ENCODE assay signal across 20 mouse cellular contexts in the genomic region with DNA sequence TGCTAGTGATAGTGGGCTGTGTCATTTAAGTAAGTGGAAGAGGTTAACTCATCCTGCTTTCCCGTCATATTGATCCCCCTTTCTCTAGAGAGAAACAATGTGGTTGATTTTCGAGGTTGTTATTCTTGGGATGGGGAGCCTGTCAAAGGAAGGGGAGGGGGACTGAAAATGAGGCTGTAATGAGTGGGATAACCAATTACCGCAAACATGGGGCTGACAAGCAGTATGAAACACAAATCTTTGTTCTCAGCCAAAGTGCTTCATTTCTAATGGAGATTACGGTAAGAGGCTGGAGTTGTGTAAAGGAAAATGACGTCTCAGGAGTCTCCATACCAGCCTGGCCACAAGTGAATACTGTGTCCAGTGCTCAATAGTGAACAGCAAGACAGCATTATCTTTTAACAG.
DNase-seq lines count a peak whose midpoint lies in the region; ATAC-seq and TF ChIP-seq lines count a peak whose summit lies in the region.
"Had no signal": no experiment of that assay in that cellular context is flagged by ENCODE, and none has a peak within 500 bp of the region (broad histone marks: within the 10 kb centered on the region; RNA-seq: fewer than 3 reads in every experiment).

No protein-coding gene starts in this region.

- H3K4me3 ChIP-seq in embryonic facial prominence, embryonic 11.5 days (ENCODE audit: low read depth, low read length), result no peak overlapping the region
- no peak overlapping the region for H3K4me3 ChIP-seq in embryonic facial prominence, embryonic 10.5 days
- no peak overlapping the region for H3K4me3 ChIP-seq in forebrain, embryonic 14.5 days (ENCODE audit: low read depth, low read length)
- no peak overlapping the region for H3K4me3 ChIP-seq in hindbrain, embryonic 13.5 days
- H3K4me3 ChIP-seq in midbrain, embryonic 15.5 days, result no peak overlapping the region
- no peak overlapping the region for H3K4me3 ChIP-seq in lung, postnatal 0 days (ENCODE audit: low read depth, low read length)
- H3K4me3 ChIP-seq: heart, embryonic 13.5 days; intestine, embryonic 15.5 days; limb, embryonic 10.5 days; megakaryocyte, embryonic 14.5 days had no signal

- 39% methylated on average over 5 of the region's 5 CpGs for WGBS in embryonic facial prominence, embryonic 11.5 days
- WGBS in embryonic facial prominence, embryonic 10.5 days, result 52% methylated on average over 5 of the region's 5 CpGs
- WGBS in forebrain, embryonic 14.5 days, result 4% methylated on average over 5 of the region's 5 CpGs
- 33% methylated on average over 5 of the region's 5 CpGs for WGBS in hindbrain, embryonic 13.5 days
- 18% methylated on average over 5 of the region's 5 CpGs for WGBS in midbrain, embryonic 15.5 days
- 52% methylated on average over 5 of the region's 5 CpGs for WGBS in lung, postnatal 0 days

- ATAC-seq in embryonic facial prominence, embryonic 11.5 days (replicated peaks; ENCODE audit: insufficient number of reproducible peaks, low FRiP score, low TSS enrichment, low read depth), result 0 out of 2 replicates have a peak, but pooled peaks have one; percentile 39
- ATAC-seq in forebrain, embryonic 14.5 days, result peak; percentile 79
- peak; percentile 43; the same call in 1 of the 2 replicates for ATAC-seq in hindbrain, embryonic 13.5 days (ENCODE audit: low FRiP score)
- peak; percentile 64; the same call in 1 of the 2 replicates for ATAC-seq in midbrain, embryonic 15.5 days (replicated peaks)
- no peak for ATAC-seq in megakaryocyte-erythroid progenitor cell, adult 5-6 weeks (replicated peaks; ENCODE audit: low FRiP score, low TSS enrichment, poor library complexity, severe bottlenecking)
- no peak for ATAC-seq in lung, postnatal 0 days
- ATAC-seq: intestine, embryonic 15.5 days; liver, postnatal 0 days had no signal

- H3K9me3 ChIP-seq in embryonic facial prominence, embryonic 11.5 days (replicated peaks; ENCODE audit: control insufficient read depth, low read length), result no peaks in the 10 kb centered on the region
- H3K9me3 ChIP-seq in embryonic facial prominence, embryonic 10.5 days, result no peaks in the 10 kb centered on the region
- H3K9me3 ChIP-seq in forebrain, embryonic 14.5 days (replicated peaks; ENCODE audit: control insufficient read depth, low read length), result no peaks in the 10 kb centered on the region
- no peaks in the 10 kb centered on the region for H3K9me3 ChIP-seq in hindbrain, embryonic 13.5 days
- no peaks in the 10 kb centered on the region for H3K9me3 ChIP-seq in midbrain, embryonic 15.5 days
- no peaks in the 10 kb centered on the region for H3K9me3 ChIP-seq in lung, postnatal 0 days (ENCODE audit: low read length)
- H3K9me3 ChIP-seq: heart, embryonic 13.5 days; intestine, embryonic 15.5 days; limb, embryonic 10.5 days had no signal

- no peaks in the 10 kb centered on the region for H3K27me3 ChIP-seq in embryonic facial prominence, embryonic 11.5 days (ENCODE audit: control insufficient read depth, insufficient read depth, low read length)
- no peaks in the 10 kb centered on the region for H3K27me3 ChIP-seq in embryonic facial prominence, embryonic 10.5 days (replicated peaks; ENCODE audit: low read depth, poor library complexity, severe bottlenecking)
- H3K27me3 ChIP-seq in forebrain, embryonic 14.5 days (replicated peaks; ENCODE audit: control insufficient read depth, insufficient read depth, low read length), result no peaks in the 10 kb centered on the region
- no peaks in the 10 kb centered on the region for H3K27me3 ChIP-seq in hindbrain, embryonic 13.5 days
- H3K27me3 ChIP-seq in midbrain, embryonic 15.5 days (replicated peaks), result no peaks in the 10 kb centered on the region
- no peaks in the 10 kb centered on the region for H3K27me3 ChIP-seq in lung, postnatal 0 days (replicated peaks; ENCODE audit: insufficient read depth, low read length)
- H3K27me3 ChIP-seq: heart, embryonic 13.5 days; intestine, embryonic 15.5 days; megakaryocyte, embryonic 14.5 days had no signal

- DNase-seq in embryonic facial prominence, embryonic 11.5 days (ENCODE audit: low spot score), result no peak
- no peak for DNase-seq in embryonic facial prominence, embryonic 10.5 days (ENCODE audit: low spot score)
- peak; percentile 75 for DNase-seq in forebrain, embryonic 14.5 days (ENCODE audit: low spot score)
- DNase-seq in adrenal gland, adult (ENCODE audit: inconsistent age in 2 of 2, low spot score in 1 of 2), result no peak
- DNase-seq in lung, postnatal 0 days (ENCODE audit: low spot score), result no peak
- DNase-seq: cerebellum, adult 2 months; heart, adult 18-20 months; heart, postnatal 36 days; kidney, postnatal 4 days; layer of hippocampus, adult 9-11 months; liver, postnatal 0 days; lung, postnatal 14 days; thymus, postnatal 4 days had no signal

- no peak overlapping the region for H3K9ac ChIP-seq in embryonic facial prominence, embryonic 11.5 days (replicated peaks; ENCODE audit: low read length)
- H3K9ac ChIP-seq in forebrain, embryonic 14.5 days (ENCODE audit: low read length), result peak overlapping the region; percentile 33; the same call in 1 of the 2 replicates
- H3K9ac ChIP-seq in hindbrain, embryonic 13.5 days, result no peak overlapping the region
- H3K9ac ChIP-seq in midbrain, embryonic 15.5 days, result no peak overlapping the region
- H3K9ac ChIP-seq in lung, postnatal 0 days (replicated peaks; ENCODE audit: low read depth), result no peak overlapping the region
- H3K9ac ChIP-seq: heart, embryonic 13.5 days; intestine, embryonic 15.5 days; liver, postnatal 0 days had no signal

- no peak for TF ChIP-seq CTCF in lung, postnatal 0 days (IDR thresholded peaks at IDR 0.05)

- TF ChIP-seq EP300 in lung, postnatal 0 days (IDR thresholded peaks at IDR 0.05), result no peak

- no peak overlapping the region for H3K4me2 ChIP-seq in embryonic facial prominence, embryonic 11.5 days (ENCODE audit: low read depth, low read length)
- peak overlapping the region; percentile 29 for H3K4me2 ChIP-seq in forebrain, embryonic 14.5 days (ENCODE audit: low read length)
- peak overlapping the region; percentile 20 for H3K4me2 ChIP-seq in hindbrain, embryonic 13.5 days
- H3K4me2 ChIP-seq in midbrain, embryonic 15.5 days, result peak overlapping the region; percentile 8; the same call in 1 of the 2 replicates
- no peak overlapping the region for H3K4me2 ChIP-seq in lung, postnatal 0 days (replicated peaks; ENCODE audit: low read depth, low read length)
- H3K4me2 ChIP-seq: heart, embryonic 13.5 days; intestine, embryonic 15.5 days had no signal

- no peak overlapping the region for H3K27ac ChIP-seq in embryonic facial prominence, embryonic 11.5 days (replicated peaks; ENCODE audit: low read depth, low read length)
- no peak overlapping the region for H3K27ac ChIP-seq in embryonic facial prominence, embryonic 10.5 days (replicated peaks)
- H3K27ac ChIP-seq in forebrain, embryonic 14.5 days (ENCODE audit: low read depth, low read length), result peak overlapping the region; percentile 79
- H3K27ac ChIP-seq in hindbrain, embryonic 13.5 days, result peak overlapping the region; percentile 12; the same call in 1 of the 2 replicates
- 0 out of 2 replicates have a peak overlapping the region, but pooled peaks have one; percentile 2 for H3K27ac ChIP-seq in midbrain, embryonic 15.5 days
- H3K27ac ChIP-seq in lung, postnatal 0 days (ENCODE audit: low read length), result no peak overlapping the region
- H3K27ac ChIP-seq: heart, embryonic 13.5 days; intestine, embryonic 15.5 days; limb, embryonic 10.5 days had no signal

- H3K36me3 ChIP-seq in embryonic facial prominence, embryonic 11.5 days (replicated peaks; ENCODE audit: control insufficient read depth, insufficient read depth, low read depth, low read length), result no peaks in the 10 kb centered on the region
- H3K36me3 ChIP-seq in embryonic facial prominence, embryonic 10.5 days (replicated peaks), result no peaks in the 10 kb centered on the region
- no peaks in the 10 kb centered on the region for H3K36me3 ChIP-seq in forebrain, embryonic 14.5 days (ENCODE audit: control insufficient read depth, insufficient read depth, low read length)
- no peaks in the 10 kb centered on the region for H3K36me3 ChIP-seq in hindbrain, embryonic 13.5 days
- no peaks in the 10 kb centered on the region for H3K36me3 ChIP-seq in midbrain, embryonic 15.5 days (replicated peaks)
- H3K36me3 ChIP-seq in lung, postnatal 0 days (ENCODE audit: insufficient read depth, low read length), result no peaks in the 10 kb centered on the region
- H3K36me3 ChIP-seq: heart, embryonic 13.5 days; intestine, embryonic 15.5 days; limb, embryonic 10.5 days had no signal

- H3K4me1 ChIP-seq in embryonic facial prominence, embryonic 11.5 days (ENCODE audit: control insufficient read depth, insufficient read depth, low read length), result no peaks in the 10 kb centered on the region
- peaks cover 14% of the 10 kb centered on the region for H3K4me1 ChIP-seq in embryonic facial prominence, embryonic 10.5 days
- H3K4me1 ChIP-seq in forebrain, embryonic 14.5 days (ENCODE audit: control insufficient read depth, insufficient read depth, low read length), result peaks cover 12% of the 10 kb centered on the region
- peaks cover 14% of the 10 kb centered on the region for H3K4me1 ChIP-seq in hindbrain, embryonic 13.5 days (replicated peaks)
- peaks cover 22% of the 10 kb centered on the region for H3K4me1 ChIP-seq in midbrain, embryonic 15.5 days
- no peaks in the 10 kb centered on the region for H3K4me1 ChIP-seq in lung, postnatal 0 days (ENCODE audit: insufficient read depth, low read depth, low read length)
- H3K4me1 ChIP-seq: intestine, embryonic 15.5 days; limb, embryonic 10.5 days; megakaryocyte, embryonic 14.5 days had no signal

Comparison
In these comparisons a context has a peak if more than half of its experiments do, and no peak if none do; other contexts are left out.
1. ATAC-seq: peak in embryonic facial prominence, embryonic 11.5 days (single experiment), forebrain, embryonic 14.5 days (single experiment), hindbrain, embryonic 13.5 days (single experiment) and midbrain, embryonic 15.5 days (single experiment); none in megakaryocyte-erythroid progenitor cell, adult 5-6 weeks (single experiment) and lung, postnatal 0 days (single experiment).
2. H3K27ac ChIP-seq: peak in forebrain, embryonic 14.5 days (single experiment), hindbrain, embryonic 13.5 days (single experiment) and midbrain, embryonic 15.5 days (single experiment); none in embryonic facial prominence, embryonic 11.5 days (single experiment), embryonic facial prominence, embryonic 10.5 days (single experiment) and lung, postnatal 0 days (single experiment).
3. H3K4me2 ChIP-seq: peak in forebrain, embryonic 14.5 days (single experiment), hindbrain, embryonic 13.5 days (single experiment) and midbrain, embryonic 15.5 days (single experiment); none in embryonic facial prominence, embryonic 11.5 days (single experiment) and lung, postnatal 0 days (single experiment).